Mouse (Mus musculus): ENCODE results near the gene Ybx1. TPM values are rescaled to one million over a fixed set of nuclear protein-coding genes. Genes with fewer than 3 reads are reported as not detected.

The Ybx1 gene
- polyA plus RNA-seq, 1 experiment: 242 TPM

DNA sequence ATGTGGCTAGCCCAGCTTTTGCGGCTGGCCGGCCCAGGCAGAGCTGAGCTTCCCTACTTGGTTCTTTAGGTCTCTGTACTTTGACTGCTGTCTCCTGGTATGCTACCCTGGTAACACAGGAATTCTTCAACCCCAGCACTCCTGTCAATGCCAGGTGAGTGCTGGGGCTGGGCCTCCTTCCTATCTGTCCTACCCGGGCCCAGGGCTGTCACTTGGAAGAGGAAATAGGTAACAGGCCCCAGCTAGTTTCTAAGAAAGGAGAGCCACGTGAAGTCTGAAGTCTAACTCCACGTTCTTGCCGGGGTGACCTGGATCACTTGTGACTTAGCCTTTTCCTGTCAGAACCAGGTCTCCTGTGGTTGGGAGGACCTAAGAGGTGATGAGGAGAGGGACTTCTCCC is 37.3 kb downstream of the Ybx1 start:
- H3K4me3 ChIP-seq (ENCODE audit: low read depth, low read length): no peak overlapping the region
- TF ChIP-seq CTCF (IDR thresholded peaks at IDR 0.05; ENCODE audit: extremely low read depth, insufficient read length, insufficient replicate concordance, low read depth, low read length): no peak
- TF ChIP-seq POLR2A (IDR thresholded peaks at IDR 0.05; ENCODE audit: low read depth, low read length): no peak
- H3K27me3 ChIP-seq (ENCODE audit: control insufficient read depth, insufficient read depth, low read length): no peaks in the 10 kb centered on the region
- no peak overlapping the region for H3K27ac ChIP-seq (ENCODE audit: insufficient read depth, low read depth, low read length)
- WGBS: 47% methylated on average over 6 of the region's 6 CpGs
- H3K36me3 ChIP-seq (ENCODE audit: control insufficient read depth, insufficient read depth, low read length): no peaks in the 10 kb centered on the region
- no peaks in the 10 kb centered on the region; the same call in 1 of the 2 replicates for H3K4me1 ChIP-seq (ENCODE audit: control insufficient read depth, insufficient read depth, insufficient read length, low read length)

DNA sequence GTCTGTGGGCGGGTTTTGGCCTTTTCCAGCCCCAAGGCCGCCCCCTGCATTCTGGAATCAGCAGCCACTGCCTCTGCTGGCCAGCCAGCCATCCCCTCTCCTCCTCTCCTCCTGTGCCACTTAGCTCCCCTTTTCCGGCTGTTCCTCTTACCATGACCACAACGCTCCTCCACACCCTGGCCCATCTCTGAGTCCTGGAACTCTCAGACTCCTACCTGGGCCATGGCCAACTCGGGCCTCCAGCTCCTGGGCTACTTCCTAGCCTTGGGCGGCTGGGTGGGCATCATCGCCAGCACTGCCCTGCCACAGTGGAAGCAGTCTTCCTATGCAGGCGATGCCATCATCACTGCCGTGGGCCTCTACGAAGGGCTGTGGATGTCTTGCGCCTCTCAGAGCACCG is 39.1 kb downstream of the Ybx1 start, which contains the start of gene Cldn19:
Gene Cldn19 (plus strand): TSS at position 64 of the 400 bp plus-strand sequence.
- Histone ChIP-seq H3K27ac (ENCODE audit: insufficient read depth, low read depth, low read length) (no peak within 1 kb of the TSS), H3K36me3 (ENCODE audit: control insufficient read depth, insufficient read depth, low read length) (no peaks in the 10 kb centered on the region), H3K4me1 (ENCODE audit: control insufficient read depth, insufficient read depth, insufficient read length, low read length) (no peaks in the 10 kb centered on the region; the same call in 1 of the 2 replicates), H3K4me3 (ENCODE audit: low read depth, low read length) (no peak within 1 kb of the TSS), H3K27me3 (ENCODE audit: control insufficient read depth, insufficient read depth, low read length) (no peaks in the 10 kb centered on the region)
- 85% methylated on average over 12 of the region's 12 CpGs for WGBS
- TF ChIP-seq POLR2A (IDR thresholded peaks at IDR 0.05; ENCODE audit: low read depth, low read length) (no peak), CTCF (IDR thresholded peaks at IDR 0.05; ENCODE audit: extremely low read depth, insufficient read length, insufficient replicate concordance, low read depth, low read length) (no peak)

DNA sequence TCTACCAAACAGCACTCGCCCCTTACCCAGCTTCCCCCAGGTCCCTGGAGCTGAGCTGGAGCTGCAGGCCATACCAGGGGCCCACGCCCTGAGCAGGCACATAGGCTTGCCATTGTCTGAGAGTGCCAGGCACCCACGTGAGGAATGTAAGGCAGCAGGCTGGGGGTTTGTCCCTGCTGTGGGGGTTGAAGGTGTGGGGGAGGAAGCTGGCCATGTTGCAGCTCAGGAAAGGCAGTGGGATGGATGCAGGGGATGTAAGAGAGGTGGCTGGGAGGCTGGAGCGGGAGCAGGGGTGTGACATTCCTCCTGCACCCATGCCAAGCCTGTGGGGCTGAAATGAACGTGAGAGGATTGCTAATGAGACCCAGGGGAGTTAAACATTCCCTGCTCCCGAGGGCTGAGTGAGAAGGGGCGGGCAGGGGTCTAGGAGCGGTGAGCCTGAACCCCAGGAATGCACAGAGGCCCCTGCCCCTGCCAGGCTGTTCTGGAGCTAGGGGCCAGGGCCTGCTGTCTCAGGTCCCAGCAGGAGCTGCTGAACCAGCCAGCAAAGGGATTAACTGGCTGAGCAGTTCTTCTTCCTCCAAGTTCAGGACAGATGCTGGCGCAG is 40.3 kb downstream of the Ybx1 start:
- Histone ChIP-seq H3K27me3 (ENCODE audit: control insufficient read depth, insufficient read depth, low read length) (no peaks in the 10 kb centered on the region), H3K4me3 (ENCODE audit: low read depth, low read length) (no peak overlapping the region), H3K36me3 (ENCODE audit: control insufficient read depth, insufficient read depth, low read length) (no peaks in the 10 kb centered on the region), H3K4me1 (ENCODE audit: control insufficient read depth, insufficient read depth, insufficient read length, low read length) (no peaks in the 10 kb centered on the region; the same call in 1 of the 2 replicates), H3K27ac (ENCODE audit: insufficient read depth, low read depth, low read length) (no peak overlapping the region)
- TF ChIP-seq POLR2A (IDR thresholded peaks at IDR 0.05; ENCODE audit: low read depth, low read length) (no peak), CTCF (IDR thresholded peaks at IDR 0.05; ENCODE audit: extremely low read depth, insufficient read length, insufficient replicate concordance, low read depth, low read length) (no peak)
- 64% methylated on average over 9 of the region's 9 CpGs for WGBS

DNA sequence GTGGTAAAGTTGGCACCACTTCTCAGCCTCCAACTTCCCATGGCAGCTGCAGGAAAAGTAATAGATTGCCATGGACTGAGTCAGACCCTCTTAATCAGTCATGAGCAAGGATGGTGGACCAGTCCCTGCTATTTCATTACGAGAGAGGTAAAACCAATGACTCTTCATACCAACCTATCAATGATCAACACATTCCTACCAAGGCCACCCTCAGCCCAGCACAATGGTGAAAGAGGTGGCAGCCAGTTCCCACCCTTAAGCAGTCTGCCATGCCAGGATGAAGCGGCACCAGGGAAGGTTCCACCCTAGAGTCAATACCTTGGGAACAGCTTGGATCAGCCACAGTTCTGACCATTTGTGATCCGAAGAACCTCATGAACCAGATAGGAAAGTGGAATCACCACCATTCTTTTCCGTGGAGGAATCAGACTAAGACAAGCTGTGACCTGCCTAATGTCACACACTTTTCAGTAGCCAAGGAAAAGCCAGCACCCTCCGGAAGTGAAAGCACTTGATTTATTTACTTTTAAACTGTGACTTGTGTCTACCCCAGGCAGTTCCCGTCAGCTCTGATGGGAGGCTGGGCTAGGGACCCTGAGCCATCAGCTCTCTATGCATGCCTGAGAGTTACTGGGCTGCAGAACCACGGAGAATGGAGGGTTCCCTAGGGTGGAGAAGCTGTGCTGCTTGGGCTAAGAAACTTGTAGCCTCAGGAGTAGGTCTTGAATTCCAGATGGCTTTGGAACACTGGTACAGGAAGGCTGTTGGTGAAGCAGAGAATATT is 42.2 kb downstream of the Ybx1 start:
- WGBS: 45% methylated on average over 7 of the region's 7 CpGs
- Histone ChIP-seq H3K4me3 (ENCODE audit: low read depth, low read length) (no peak overlapping the region), H3K27ac (ENCODE audit: insufficient read depth, low read depth, low read length) (no peak overlapping the region), H3K27me3 (ENCODE audit: control insufficient read depth, insufficient read depth, low read length) (no peaks in the 10 kb centered on the region), H3K4me1 (ENCODE audit: control insufficient read depth, insufficient read depth, insufficient read length, low read length) (no peaks in the 10 kb centered on the region; the same call in 1 of the 2 replicates), H3K36me3 (ENCODE audit: control insufficient read depth, insufficient read depth, low read length) (no peaks in the 10 kb centered on the region)
- no peak for TF ChIP-seq POLR2A (IDR thresholded peaks at IDR 0.05; ENCODE audit: low read depth, low read length)
- TF ChIP-seq CTCF (IDR thresholded peaks at IDR 0.05; ENCODE audit: extremely low read depth, insufficient read length, insufficient replicate concordance, low read depth, low read length): no peak

DNA sequence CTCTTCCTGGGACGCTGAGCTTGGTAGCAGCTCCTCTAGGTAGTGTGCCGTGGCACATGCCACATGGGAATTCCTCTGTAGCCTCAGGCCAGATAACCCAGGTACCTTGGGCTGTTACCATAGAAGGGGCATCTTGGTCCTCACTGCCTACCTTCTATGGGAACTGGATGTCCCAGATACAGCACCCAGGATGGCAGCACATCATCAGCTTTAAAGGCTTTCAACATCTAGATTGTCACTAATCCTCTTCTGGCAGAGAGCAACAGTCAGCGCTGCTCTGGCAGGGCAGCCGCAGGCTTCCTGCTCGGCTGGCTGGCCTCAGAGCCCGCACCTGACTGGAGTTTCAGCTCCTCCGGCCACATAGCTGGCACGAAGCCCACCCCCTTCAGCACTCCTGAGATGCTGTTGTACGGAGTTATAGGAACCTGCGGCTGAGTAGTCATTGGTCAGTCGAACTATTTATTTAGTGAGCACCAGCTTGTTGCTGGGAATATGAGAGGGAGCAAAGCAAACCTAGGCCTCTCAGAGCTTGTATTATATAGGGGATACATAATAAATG is 45.9 kb downstream of the Ybx1 start:
- TF ChIP-seq POLR2A (IDR thresholded peaks at IDR 0.05; ENCODE audit: low read depth, low read length) (no peak), CTCF (IDR thresholded peaks at IDR 0.05; ENCODE audit: extremely low read depth, insufficient read length, insufficient replicate concordance, low read depth, low read length) (no peak)
- Histone ChIP-seq H3K4me3 (ENCODE audit: low read depth, low read length) (no peak overlapping the region), H3K27me3 (ENCODE audit: control insufficient read depth, insufficient read depth, low read length) (no peaks in the 10 kb centered on the region), H3K36me3 (ENCODE audit: control insufficient read depth, insufficient read depth, low read length) (no peaks in the 10 kb centered on the region), H3K4me1 (ENCODE audit: control insufficient read depth, insufficient read depth, insufficient read length, low read length) (no peaks in the 10 kb centered on the region; the same call in 1 of the 2 replicates), H3K27ac (ENCODE audit: insufficient read depth, low read depth, low read length) (no peak overlapping the region)
- WGBS: 89% methylated on average over 11 of the region's 11 CpGs

DNA sequence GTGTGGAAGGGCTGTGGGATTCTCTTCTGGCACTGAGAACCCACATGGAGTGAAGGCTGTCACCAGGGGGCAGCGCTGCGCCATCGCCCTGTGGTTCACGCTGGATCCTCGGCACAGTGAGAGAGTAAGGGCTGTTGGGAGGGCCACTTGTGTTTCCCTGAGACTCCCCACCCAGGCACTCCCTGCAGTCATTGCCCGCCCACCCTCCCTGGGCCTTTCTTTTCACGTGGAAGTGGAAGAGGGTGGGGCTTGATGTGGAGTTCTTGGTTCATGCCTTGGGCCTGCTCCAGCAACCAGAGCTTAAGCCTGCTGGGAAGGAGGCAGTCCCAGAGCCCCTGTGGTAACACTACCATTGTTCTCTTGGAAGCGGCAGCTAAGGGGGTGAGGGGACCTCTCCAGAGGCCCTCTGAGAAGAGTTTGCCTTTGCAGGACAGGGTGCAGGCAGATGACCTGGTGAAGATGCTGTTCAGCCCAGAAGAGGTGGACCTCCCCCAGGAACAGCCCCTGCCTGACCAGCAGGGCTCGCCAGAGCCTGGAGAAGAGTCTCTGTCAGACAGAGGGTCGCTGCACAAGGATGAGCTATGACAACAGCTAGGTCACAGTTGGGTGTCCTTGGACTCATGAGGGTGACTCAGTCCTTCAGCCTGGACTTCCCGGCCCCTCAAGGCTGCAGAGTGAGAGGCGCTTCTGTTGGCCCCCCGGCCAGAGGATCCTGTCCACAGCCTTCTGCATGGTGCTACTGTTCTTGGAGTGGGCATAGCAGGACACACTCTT is 46.8 kb downstream of the Ybx1 start:
- H3K4me3 ChIP-seq (ENCODE audit: low read depth, low read length): no peak overlapping the region
- no peak overlapping the region for H3K27ac ChIP-seq (ENCODE audit: insufficient read depth, low read depth, low read length)
- H3K36me3 ChIP-seq (ENCODE audit: control insufficient read depth, insufficient read depth, low read length): no peaks in the 10 kb centered on the region
- H3K27me3 ChIP-seq (ENCODE audit: control insufficient read depth, insufficient read depth, low read length): no peaks in the 10 kb centered on the region
- TF ChIP-seq POLR2A (IDR thresholded peaks at IDR 0.05; ENCODE audit: low read depth, low read length) (no peak), CTCF (IDR thresholded peaks at IDR 0.05; ENCODE audit: extremely low read depth, insufficient read length, insufficient replicate concordance, low read depth, low read length) (peak; percentile 78)
- 36% methylated on average over 13 of the region's 13 CpGs for WGBS
- H3K4me1 ChIP-seq (ENCODE audit: control insufficient read depth, insufficient read depth, insufficient read length, low read length): no peaks in the 10 kb centered on the region; the same call in 1 of the 2 replicates

All from small intestine, adult 2 months (tissue).